Comparison of ENCODE assay signal across 13 mouse cellular contexts in genomic region chr7:114740360-114741165, GRCm38 (mm10). TPM values are rescaled to one million over a fixed set of nuclear protein-coding genes. Genes with fewer than 3 reads are reported as not detected.
A peak's percentile ranks its signal among the peaks of the same experiment; 100 is the strongest.
DNase-seq lines count a peak whose midpoint lies in the region; ATAC-seq and TF ChIP-seq lines count a peak whose summit lies in the region.
"Had no signal": no experiment of that assay in that cellular context is flagged by ENCODE, and none has a peak within 500 bp of the region (broad histone marks: within the 10 kb centered on the region; RNA-seq: fewer than 3 reads in every experiment).

No protein-coding gene starts in this region.

- no peak overlapping the region for H3K9ac ChIP-seq in forebrain, postnatal 0 days
- no peak overlapping the region for H3K9ac ChIP-seq in forebrain, embryonic 11.5 days (ENCODE audit: low read length)
- H3K9ac ChIP-seq in stomach, postnatal 0 days (ENCODE audit: low read length) = no peak overlapping the region
- H3K9ac ChIP-seq: embryonic facial prominence, embryonic 12.5 days; liver, embryonic 13.5 days had no signal

- 46% methylated on average over 6 of the region's 6 CpGs for WGBS in forebrain, postnatal 0 days
- 58% methylated on average over 6 of the region's 6 CpGs for WGBS in forebrain, embryonic 11.5 days
- WGBS in stomach, postnatal 0 days = 43% methylated on average over 6 of the region's 6 CpGs

- no peaks in the 10 kb centered on the region for H3K9me3 ChIP-seq in forebrain, postnatal 0 days (ENCODE audit: low read length)
- no peaks in the 10 kb centered on the region for H3K9me3 ChIP-seq in forebrain, embryonic 11.5 days (ENCODE audit: control insufficient read depth, low read length)
- no peaks in the 10 kb centered on the region for H3K9me3 ChIP-seq in stomach, postnatal 0 days (ENCODE audit: control insufficient read depth, low read length)
- H3K9me3 ChIP-seq: embryonic facial prominence, embryonic 12.5 days; hindbrain, embryonic 10.5 days; liver, embryonic 13.5 days had no signal

- no peak for ATAC-seq in forebrain, postnatal 0 days
- no peak for ATAC-seq in forebrain, embryonic 11.5 days (replicated peaks; ENCODE audit: low FRiP score)
- ATAC-seq in stomach, postnatal 0 days (ENCODE audit: low FRiP score, low TSS enrichment) = no peak
- ATAC-seq: CD4-positive, CD25-positive, alpha-beta regulatory T cell, adult 4 months had no signal

- H3K4me3 ChIP-seq in forebrain, postnatal 0 days (ENCODE audit: low read depth, low read length) = no peak overlapping the region
- H3K4me3 ChIP-seq in forebrain, embryonic 11.5 days (ENCODE audit: low read depth, low read length) = no peak overlapping the region
- H3K4me3 ChIP-seq in left cerebral cortex, adult 2 months = no peak overlapping the region
- H3K4me3 ChIP-seq in stomach, postnatal 0 days (ENCODE audit: low read depth, low read length) = no peak overlapping the region
- H3K4me3 ChIP-seq: embryonic facial prominence, embryonic 12.5 days; hindbrain, embryonic 10.5 days; liver, embryonic 13.5 days had no signal

- no peak overlapping the region for H3K27ac ChIP-seq in forebrain, postnatal 0 days (ENCODE audit: low read depth, low read length)
- no peak overlapping the region for H3K27ac ChIP-seq in forebrain, embryonic 11.5 days (ENCODE audit: low read depth, low read length)
- H3K27ac ChIP-seq in left cerebral cortex, adult 2 months = no peak overlapping the region
- no peak overlapping the region for H3K27ac ChIP-seq in stomach, postnatal 0 days (replicated peaks)
- H3K27ac ChIP-seq: embryonic facial prominence, embryonic 12.5 days; hindbrain, embryonic 10.5 days; liver, embryonic 13.5 days had no signal

- H3K27me3 ChIP-seq in forebrain, postnatal 0 days (ENCODE audit: insufficient read depth, low read length) = no peaks in the 10 kb centered on the region
- no peaks in the 10 kb centered on the region for H3K27me3 ChIP-seq in forebrain, embryonic 11.5 days (ENCODE audit: control insufficient read depth, insufficient read depth, low read length)
- H3K27me3 ChIP-seq in stomach, postnatal 0 days (ENCODE audit: control insufficient read depth, insufficient read depth, low read length) = no peaks in the 10 kb centered on the region
- H3K27me3 ChIP-seq: embryonic facial prominence, embryonic 12.5 days had no signal

- peak; percentile 29; the same call in 1 of the 2 replicates for TF ChIP-seq CTCF in forebrain, postnatal 0 days (IDR thresholded peaks at IDR 0.05; ENCODE audit: low read depth)
- TF ChIP-seq CTCF in left cerebral cortex, adult 2 months (IDR thresholded peaks at IDR 0.05) = peak; percentile 39
- peak; percentile 61 for TF ChIP-seq CTCF in stomach, postnatal 0 days (IDR thresholded peaks at IDR 0.05; ENCODE audit: low read depth)

- no peak for TF ChIP-seq EP300 in stomach, postnatal 0 days (optimal IDR thresholded peaks at IDR 0.05)

- H3K4me2 ChIP-seq in forebrain, postnatal 0 days (ENCODE audit: low read depth) = no peak overlapping the region
- H3K4me2 ChIP-seq in forebrain, embryonic 11.5 days (ENCODE audit: low read depth, low read length, severe bottlenecking) = no peak overlapping the region
- no peak overlapping the region for H3K4me2 ChIP-seq in stomach, postnatal 0 days (replicated peaks; ENCODE audit: low read depth)
- H3K4me2 ChIP-seq: embryonic facial prominence, embryonic 12.5 days; liver, embryonic 13.5 days had no signal

- intact Hi-C loops in left cerebral cortex, adult 2 months (cut with DNase I) = no loop called here

- DNase-seq in forebrain, postnatal 0 days = no peak
- no peak for DNase-seq in forebrain, embryonic 11.5 days (ENCODE audit: low spot score)
- DNase-seq in left cerebral cortex, adult 2 months (ENCODE audit: extremely low spot score in 1 of 2, low spot score in 2 of 2) = no peak
- no peak for DNase-seq in left cerebral cortex, adult 8-10 months (ENCODE audit: low spot score in 2 of 2)
- DNase-seq in ES-CJ7 (ENCODE audit: low read depth, low spot score) = peak; percentile 96
- DNase-seq in stomach, postnatal 0 days (ENCODE audit: low spot score) = no peak
- no peak for DNase-seq in testis, postnatal 10 days (ENCODE audit: low spot score)
- DNase-seq in layer of hippocampus, adult 9-10 months (ENCODE audit: low spot score) = no peak
- DNase-seq: liver, embryonic 13.5 days; midbrain, embryonic 14.5 days had no signal

- no peaks in the 10 kb centered on the region for H3K36me3 ChIP-seq in forebrain, postnatal 0 days (ENCODE audit: insufficient read depth)
- H3K36me3 ChIP-seq in forebrain, embryonic 11.5 days (ENCODE audit: control insufficient read depth, insufficient read depth, low read length) = no peaks in the 10 kb centered on the region
- no peaks in the 10 kb centered on the region for H3K36me3 ChIP-seq in stomach, postnatal 0 days (ENCODE audit: control insufficient read depth, insufficient read depth, low read length)
- H3K36me3 ChIP-seq: embryonic facial prominence, embryonic 12.5 days; hindbrain, embryonic 10.5 days; liver, embryonic 13.5 days had no signal

- H3K4me1 ChIP-seq in forebrain, postnatal 0 days (ENCODE audit: insufficient read depth) = 0 out of 2 replicates have a peak, but pooled peaks cover 4% of the 10 kb centered on the region
- H3K4me1 ChIP-seq in forebrain, embryonic 11.5 days (replicated peaks; ENCODE audit: control insufficient read depth, insufficient read depth, low read length) = peaks cover 1% of the 10 kb centered on the region; the same call in 1 of the 2 replicates
- peaks cover 3% of the 10 kb centered on the region; the same call in 1 of the 2 replicates for H3K4me1 ChIP-seq in stomach, postnatal 0 days (replicated peaks; ENCODE audit: control insufficient read depth, insufficient read depth)
- H3K4me1 ChIP-seq: liver, embryonic 13.5 days had no signal

RNA-seq across cellular contexts. Expression of gene Insc, which starts 2.9 kb away (rescaled TPM):
- total RNA-seq in forebrain, postnatal 0 days (2014; rRNA removed) = 1.8 and 2.2 TPM in 2 replicates
- 1.8 TPM in 2 replicates for polyA plus RNA-seq in forebrain, postnatal 0 days (2015; fragmentation: Nextera tagmentation; extraction: Ambion mirVana)
- 0.89 and 1.1 TPM in 2 replicates for polyA plus RNA-seq in forebrain, embryonic 11.5 days (2014; fragmentation: Nextera tagmentation; extraction: Ambion mirVana)
- total RNA-seq in left cerebral cortex, adult 2 months (2021) = 1 to 10 TPM; 1.8 to 2.2 TPM
- 1 to 10 TPM; 3.4 to 5.8 (median 4.8) TPM for total RNA-seq in left cerebral cortex, adult 8-10 months (2022)
- polyA plus RNA-seq in stomach, postnatal 0 days (2015; fragmentation: Nextera tagmentation; extraction: Ambion mirVana) = 11.2 and 15.8 TPM in 2 replicates
- polyA plus RNA-seq: CD4-positive, CD25-positive, alpha-beta regulatory T cell, adult 4 months had no signal

RNA-seq across cellular contexts. Expression of gene Calcb, which starts 22.1 kb away (rescaled TPM):
- not detected in 2 replicates for total RNA-seq in forebrain, postnatal 0 days (2014; rRNA removed)
- not detected in 2 replicates for polyA plus RNA-seq in forebrain, postnatal 0 days (2015; fragmentation: Nextera tagmentation; extraction: Ambion mirVana)
- polyA plus RNA-seq in forebrain, embryonic 11.5 days (2014; fragmentation: Nextera tagmentation; extraction: Ambion mirVana) = not detected in 2 replicates
- total RNA-seq in left cerebral cortex, adult 2 months (2021) = not detected
- not detected for total RNA-seq in left cerebral cortex, adult 8-10 months (2022)
- polyA plus RNA-seq in stomach, postnatal 0 days (2015; fragmentation: Nextera tagmentation; extraction: Ambion mirVana) = 3.5 and 3.7 TPM in 2 replicates
- polyA plus RNA-seq: CD4-positive, CD25-positive, alpha-beta regulatory T cell, adult 4 months; hindbrain, embryonic 10.5 days; liver, embryonic 13.5 days; midbrain, embryonic 14.5 days had no signal
